Mouse (Mus musculus) kidney, adult 2 months (tissue): ENCODE measurements around the gene Npl.

Experiments
- CTCF ChIP-seq: fragments of 200-500 bp; conservative IDR thresholded peaks from 2 replicates; pipeline ENCODE4 v1.5.1; 2011; ENCODE audit warnings: low read depth, mild to moderate bottlenecking, control low read depth, low read length, moderate library complexity, mixed read lengths; ENCODE audit not compliant: insufficient read depth, insufficient read length
- POLR2A ChIP-seq: fragments of 200-500 bp; IDR thresholded peaks from one replicate; pipeline ENCODE4 v1.6.1; 2011; ENCODE audit warnings: low read depth, low read length, control low read depth

DNA sequence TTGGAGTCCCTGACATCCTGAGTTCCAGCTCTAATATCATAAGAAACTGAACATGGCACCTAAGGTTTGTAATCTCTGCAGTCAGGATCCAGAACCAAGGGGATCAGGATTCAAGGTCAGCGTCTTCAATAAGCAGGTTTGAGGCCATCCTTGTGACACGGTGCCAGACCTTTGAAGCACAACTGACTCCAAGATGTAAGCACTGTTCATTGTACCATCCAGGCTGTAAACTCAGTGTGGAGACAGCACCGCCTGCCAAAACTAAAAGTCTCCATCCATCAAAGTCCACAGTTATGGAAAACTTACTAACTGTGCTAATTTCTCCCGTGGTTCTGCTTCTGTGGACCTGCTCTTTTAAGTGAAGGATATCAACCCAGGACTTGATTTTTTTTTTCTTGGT lies 59.9 kb downstream of the Npl start:
- TF ChIP-seq CTCF (no peak), POLR2A (no peak)
